Mouse (Mus musculus): ENCODE measurements around the gene Ywhah.

Ywhah gene

DNA sequence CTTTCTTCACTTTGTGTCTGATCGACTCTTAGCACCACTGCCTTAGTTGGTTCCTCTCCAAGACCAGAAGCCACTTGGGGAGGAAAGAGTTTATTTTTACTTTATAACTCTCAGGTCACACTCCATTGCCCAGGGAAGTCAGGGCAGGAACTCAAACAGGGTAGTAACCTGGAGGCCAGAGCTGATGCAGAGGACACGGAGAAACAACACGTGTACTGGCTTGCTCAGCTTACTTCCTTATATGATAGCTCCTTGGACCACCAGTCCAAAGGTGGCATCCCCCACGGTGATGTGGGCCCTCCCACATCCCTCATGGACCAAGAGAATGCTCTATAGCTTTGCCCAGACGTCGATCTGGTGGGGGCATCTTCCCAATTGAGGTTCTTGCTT is 26.7 kb downstream of the Ywhah start:
- DNase-seq (ENCODE audit: low read depth, low spot score): no peak

DNA sequence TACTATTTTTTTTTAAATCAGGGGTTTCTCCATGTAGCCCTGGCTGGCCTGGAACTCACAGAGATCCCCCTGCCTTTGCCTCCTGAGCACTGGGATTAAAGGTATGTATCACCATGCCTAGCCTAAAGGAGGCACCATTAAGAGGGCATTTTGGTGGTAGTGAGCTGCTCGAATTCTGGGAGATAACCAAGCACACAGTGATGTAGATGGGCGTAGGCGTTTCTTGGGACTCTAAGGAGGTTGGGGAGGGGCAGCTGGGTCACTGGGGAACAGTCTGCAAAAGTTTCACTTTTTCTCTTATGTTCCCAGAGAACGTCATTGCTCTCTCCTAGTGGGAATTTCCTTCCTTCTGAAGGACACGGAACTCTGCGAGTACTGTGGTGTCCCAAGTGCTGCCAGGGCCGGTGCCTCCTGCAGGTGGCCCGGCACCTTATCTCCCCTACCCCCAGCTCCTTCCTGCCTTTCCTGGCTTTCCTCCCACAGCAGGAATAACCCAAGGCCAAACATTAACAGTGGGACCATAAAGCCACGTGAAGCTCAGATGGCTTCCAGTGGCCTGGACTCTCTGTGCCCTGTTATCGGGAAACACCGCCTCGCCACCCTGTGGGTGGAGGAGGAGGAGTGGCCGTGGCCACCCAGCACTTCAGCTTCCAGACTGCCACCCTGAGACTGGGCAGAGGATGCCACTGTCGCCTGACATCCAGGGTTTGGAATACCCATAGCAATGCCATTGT is 34.4 kb downstream of the Ywhah start:
- no peak for DNase-seq (ENCODE audit: low read depth, low spot score)

DNA sequence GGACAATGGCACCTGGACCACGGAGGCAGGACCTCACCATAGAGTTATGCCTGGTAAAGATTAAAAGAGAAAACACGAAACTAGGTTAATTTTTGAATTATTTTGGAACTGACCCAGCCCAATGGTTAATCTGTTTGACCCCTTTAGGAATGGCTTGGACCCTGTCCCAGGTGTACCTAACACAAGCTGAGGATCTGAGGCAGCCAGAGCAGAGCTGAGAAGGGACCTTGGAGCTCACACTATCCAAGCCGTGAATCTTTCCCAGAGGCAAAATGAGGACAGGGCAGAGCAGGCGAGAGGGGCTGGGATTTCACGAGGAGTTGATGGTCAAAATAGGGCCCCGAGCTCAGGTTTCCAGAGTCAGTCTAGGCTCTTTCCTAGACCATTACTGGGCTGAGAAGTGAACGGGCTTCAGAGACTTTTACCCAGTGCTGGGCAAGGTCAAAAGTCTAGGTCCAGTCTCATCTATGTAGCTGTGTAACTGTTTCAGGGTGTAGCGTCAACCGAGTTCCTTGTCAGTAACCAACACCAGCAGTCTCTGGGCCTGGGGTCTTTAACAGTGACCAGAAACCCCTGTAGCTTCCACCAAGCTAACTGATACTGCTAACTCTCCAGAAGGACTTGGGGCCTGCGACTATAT is 37.6 kb downstream of the Ywhah start:
- no peak for DNase-seq (ENCODE audit: low read depth, low spot score)

DNA sequence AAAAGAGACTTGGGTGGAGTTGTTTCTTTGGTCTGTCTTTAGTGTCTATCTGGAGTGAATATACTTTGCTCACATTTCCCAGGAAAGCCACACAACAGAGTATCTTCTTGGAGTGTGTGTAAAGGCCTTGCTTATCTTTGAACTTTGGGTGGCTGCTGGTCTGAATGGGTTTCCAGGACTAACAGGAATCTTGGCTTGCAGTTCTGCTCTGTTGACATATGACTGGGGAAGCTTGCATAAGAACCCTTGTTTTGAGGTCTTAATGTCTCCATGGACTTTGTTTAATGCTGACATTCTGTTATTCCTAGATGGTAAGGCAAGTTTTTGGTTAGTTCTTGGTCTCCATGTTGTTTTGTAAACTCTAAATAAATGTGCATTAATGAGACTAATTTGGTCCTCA is 51.5 kb downstream of the Ywhah start:
- no peak for DNase-seq (ENCODE audit: low read depth, low spot score)

DNA sequence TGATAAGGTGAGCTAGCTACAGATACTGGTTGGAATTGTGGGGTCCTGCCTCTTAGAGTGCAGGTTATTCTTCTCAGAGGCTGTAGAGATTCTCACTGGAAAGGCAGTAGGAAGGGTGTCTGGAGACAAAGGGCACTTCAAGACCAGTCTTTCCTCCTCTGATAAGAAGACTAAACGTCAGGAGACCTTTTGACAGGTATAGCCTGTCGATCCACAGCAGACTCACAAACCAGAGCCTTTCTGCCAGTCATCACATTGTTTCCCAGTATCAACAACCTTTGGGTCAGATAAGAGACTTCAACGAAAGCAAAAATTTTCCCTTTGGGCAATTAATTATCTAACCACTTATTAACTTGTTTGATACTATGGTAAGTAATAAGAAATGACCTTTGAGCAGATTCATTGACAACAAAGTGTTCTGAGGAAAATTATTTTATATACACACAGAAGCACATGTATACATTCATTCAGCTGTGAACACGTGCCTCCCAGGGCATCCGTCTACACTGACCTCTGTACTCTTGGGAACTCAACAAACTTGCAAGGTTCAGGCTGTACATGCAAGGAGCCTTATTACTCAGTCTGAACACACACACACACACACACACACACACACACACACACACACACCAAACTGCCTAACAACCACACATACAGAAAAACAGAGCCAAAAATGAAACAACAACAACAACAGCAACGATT is 58.0 kb downstream of the Ywhah start:
- no peak for DNase-seq (ENCODE audit: low read depth, low spot score)

Measured in CD4-positive, CD25-positive, alpha-beta regulatory T cell, adult 2 months (primary cell).